Mouse (Mus musculus) left cerebral cortex, adult 18-20 months (tissue): ENCODE results near the gene Slc35e3. TPM values are rescaled to one million over a fixed set of nuclear protein-coding genes. Genes with fewer than 3 reads are reported as not detected.
"Not testable (repeated sequence)": the region's sequence is repeated elsewhere in the genome, so short reads cannot be mapped to it uniquely, and the experiment has no call there.

Source experiments
- DNase-seq, 2 experiments: peaks; one replicate each; pipeline ENCODE4 v3.0.0; 2021 to 2022; ENCODE audit warnings: low spot score in 2 of 2, mixed read lengths in 1 of 2
- total RNA-seq, 2 experiments: library from RNA; stranded (reverse); gene quantifications; 2 replicates each; pipeline ENCODE4 v1.2.3; 2021

The Slc35e3 gene
- total RNA-seq, 2 experiments from 2014 or later: 29.9 to 30.8 TPM

- not testable (repeated sequence) for DNase-seq
Observed at GRCm38 (mm10) chr10:117734104-117734852, 11.9 kb downstream of the Slc35e3 start.

GRCm38 (mm10) chr10:117733626-117734025, 12.5 kb downstream of the Slc35e3 start:
- DNase-seq: not testable (repeated sequence)

- DNase-seq: no peak
Observed at GRCm38 (mm10) chr10:117732962-117733592, 13.1 kb downstream of the Slc35e3 start.

DNA sequence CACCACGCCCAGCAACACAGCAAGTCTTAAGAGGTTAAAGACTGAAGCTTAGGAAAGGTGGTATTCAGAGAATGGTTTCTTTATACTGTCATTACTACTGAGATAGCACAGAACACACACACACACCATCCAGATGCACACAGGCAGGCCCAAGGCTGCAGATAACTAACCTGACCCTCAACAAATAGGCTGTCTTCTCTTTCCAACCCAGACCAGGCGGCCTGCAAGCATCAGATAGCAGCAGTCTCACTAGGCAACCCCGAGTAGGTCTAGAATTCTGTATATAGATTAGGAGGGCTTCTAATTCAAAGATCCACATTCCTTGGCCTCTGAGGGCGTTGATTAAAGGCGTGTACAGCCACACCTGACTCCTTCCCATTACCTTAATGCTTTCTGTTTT, 14.0 kb downstream of the Slc35e3 start:
- no peak for DNase-seq

- peak; percentile 40 to 43 for DNase-seq
Observed at GRCm38 (mm10) chr10:117731244-117732101, 14.7 kb downstream of the Slc35e3 start.

DNA sequence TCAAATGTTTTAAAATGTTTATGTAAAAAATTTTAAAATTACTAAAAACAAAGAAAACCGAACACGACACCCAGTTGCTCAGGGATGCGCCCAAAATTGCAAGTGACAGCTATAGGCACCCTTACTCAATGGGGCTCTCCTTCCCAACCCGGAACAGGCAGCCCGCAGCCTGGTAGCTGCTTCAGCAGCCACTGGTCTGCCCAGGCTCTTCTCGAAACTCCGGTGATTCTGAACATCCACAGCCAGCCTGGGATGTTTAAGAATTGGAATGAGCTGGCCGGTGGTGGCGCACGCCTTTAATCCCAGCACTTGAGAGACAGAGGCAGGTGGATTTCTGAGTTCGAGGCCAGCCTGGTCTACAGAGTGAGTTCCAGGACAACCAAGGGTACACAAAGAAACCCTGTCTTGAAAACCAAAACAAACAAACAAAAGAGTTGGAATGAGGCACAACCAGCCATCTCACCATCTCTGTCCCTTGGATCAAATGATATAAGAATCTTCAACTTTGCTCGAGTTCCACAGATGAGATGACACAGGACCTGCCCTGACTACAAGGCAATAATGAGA, 15.4 kb downstream of the Slc35e3 start:
- no peak for DNase-seq

GRCm38 (mm10) chr10:117730140-117730539, 16.0 kb downstream of the Slc35e3 start:
- DNase-seq: no peak

DNA sequence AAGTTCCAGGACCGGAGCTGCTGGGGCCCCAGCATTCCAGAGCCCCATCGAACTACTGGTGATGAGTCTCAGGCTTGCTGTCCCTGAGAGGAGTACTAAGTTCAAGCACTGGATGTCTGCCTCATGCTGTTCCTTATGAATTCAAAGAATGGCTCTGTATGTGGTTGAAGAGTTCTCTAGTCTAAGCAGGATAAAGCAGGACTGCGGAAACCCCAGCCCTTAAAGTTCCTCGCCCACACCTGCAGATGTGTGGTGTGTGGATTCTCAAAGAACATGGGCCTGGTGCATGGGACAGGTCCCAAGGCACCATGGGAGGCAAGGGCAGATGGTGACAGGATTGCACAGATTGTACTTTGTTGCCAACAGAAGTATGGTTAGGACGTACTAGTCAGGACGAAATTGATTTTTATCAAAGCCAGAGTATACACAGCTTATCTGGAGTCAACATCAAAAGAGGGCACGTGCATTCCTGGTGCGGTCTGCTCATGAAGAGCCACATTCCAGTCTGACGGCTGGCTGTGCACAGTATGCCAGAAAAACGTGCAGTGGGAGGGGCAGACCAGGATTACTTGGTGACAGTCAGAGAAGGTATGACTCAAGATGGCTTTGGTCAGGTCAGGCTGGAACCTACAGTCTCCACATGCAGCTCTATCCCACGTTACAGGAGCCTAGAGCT, 16.9 kb downstream of the Slc35e3 start:
- no peak for DNase-seq

- DNase-seq: no peak
Observed at GRCm38 (mm10) chr10:117728574-117728973, 17.6 kb downstream of the Slc35e3 start.

DNA sequence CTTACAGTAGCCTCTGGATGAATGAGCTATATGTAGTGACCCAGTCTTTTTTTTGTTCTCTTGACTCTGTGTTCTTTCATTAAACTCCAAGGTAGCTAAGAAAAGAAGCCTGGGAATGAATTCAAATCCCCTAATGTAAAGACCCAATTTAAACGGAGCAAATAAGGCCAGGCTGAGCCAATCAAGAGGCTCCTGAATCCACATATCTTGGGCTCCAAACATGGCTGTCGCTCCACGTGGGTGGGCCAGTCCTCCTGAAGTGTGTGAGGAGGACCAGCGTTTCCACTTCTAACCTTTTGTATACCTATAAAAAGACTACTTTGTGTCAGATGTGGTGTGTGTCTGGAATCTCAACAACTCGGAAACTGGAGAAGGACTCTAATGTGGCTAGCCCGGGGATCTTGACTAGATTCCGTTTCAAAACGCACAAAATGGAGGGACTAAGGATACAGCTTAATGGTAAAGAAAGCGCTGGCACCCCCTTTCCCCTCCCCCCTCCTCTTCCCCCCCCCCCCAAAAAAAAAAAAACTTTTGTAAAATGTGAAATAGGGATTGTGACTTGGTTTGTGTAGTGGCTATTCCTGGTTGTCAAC, 18.6 kb downstream of the Slc35e3 start:
- no peak for DNase-seq

DNA sequence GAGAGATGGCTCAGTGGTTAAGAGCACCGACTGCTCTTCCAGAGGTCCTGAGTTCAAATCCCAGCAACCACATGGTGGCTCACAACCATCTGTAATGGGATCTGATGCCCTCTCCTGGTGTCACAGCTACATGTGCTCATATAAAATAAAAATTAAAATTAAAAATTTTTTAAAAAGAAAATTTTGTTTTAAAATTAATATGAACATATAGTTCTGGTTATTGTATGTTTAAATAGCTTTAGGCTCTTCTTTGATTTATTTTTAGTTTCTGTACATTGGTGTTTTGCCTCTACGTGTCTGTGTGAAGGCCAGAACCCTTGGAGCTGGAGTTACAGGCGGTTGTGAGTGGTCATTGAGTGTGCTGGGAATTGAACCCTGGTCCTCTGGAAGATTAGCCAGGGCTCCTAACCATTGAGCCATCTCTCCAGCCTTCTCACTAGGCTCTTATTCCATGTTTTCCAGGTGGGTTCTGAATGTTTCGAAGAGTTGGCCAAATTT, 19.2 kb downstream of the Slc35e3 start:
- no peak for DNase-seq

- no peak for DNase-seq
Observed at GRCm38 (mm10) chr10:117726350-117726749, 19.8 kb downstream of the Slc35e3 start.

DNA sequence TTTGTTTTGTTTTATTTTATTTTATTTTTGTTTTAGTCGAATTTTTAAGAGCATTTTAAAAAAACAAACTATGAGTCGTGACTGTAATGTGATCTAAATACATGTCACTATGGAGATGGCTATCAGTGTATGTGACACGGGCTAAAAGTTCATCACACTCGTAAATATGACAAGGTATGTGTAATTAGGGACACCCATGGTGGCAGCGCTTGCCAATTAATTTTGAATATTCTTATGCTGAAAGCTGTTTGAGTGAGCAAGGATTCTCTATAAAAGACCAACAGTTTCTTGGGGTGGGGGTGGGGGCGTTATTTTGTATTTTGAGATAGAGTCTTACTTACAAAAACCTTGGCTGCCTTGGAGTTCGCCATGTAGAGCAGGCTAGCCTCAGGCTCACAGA, 20.5 kb downstream of the Slc35e3 start:
- no peak for DNase-seq

GRCm38 (mm10) chr10:117724804-117725361, 21.3 kb downstream of the Slc35e3 start:
- DNase-seq: no peak

DNA sequence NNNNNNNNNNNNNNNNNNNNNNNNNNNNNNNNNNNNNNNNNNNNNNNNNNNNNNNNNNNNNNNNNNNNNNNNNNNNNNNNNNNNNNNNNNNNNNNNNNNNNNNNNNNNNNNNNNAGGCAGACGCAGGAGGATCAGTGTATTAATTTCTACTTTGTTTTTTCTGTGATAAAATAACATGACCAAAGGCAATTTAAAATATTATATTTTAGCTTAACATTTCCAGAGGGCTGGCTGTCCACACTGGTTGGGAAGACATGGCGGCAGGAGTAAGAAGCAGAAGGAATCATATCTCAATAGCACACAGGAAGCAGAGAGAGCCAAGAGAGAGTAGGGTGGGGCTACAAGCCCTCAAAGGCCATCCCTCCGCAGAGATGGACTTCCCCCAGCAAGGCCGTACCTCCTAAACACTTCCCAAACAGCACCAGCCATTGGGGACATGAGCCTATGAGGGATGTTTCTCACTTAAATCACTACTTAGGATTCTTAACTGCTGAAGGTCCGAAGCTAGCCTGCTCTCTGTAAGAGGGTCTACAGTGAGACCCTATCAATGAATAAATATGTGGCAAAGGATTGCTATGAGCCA, 21.9 kb downstream of the Slc35e3 start:
- DNase-seq: no peak

DNA sequence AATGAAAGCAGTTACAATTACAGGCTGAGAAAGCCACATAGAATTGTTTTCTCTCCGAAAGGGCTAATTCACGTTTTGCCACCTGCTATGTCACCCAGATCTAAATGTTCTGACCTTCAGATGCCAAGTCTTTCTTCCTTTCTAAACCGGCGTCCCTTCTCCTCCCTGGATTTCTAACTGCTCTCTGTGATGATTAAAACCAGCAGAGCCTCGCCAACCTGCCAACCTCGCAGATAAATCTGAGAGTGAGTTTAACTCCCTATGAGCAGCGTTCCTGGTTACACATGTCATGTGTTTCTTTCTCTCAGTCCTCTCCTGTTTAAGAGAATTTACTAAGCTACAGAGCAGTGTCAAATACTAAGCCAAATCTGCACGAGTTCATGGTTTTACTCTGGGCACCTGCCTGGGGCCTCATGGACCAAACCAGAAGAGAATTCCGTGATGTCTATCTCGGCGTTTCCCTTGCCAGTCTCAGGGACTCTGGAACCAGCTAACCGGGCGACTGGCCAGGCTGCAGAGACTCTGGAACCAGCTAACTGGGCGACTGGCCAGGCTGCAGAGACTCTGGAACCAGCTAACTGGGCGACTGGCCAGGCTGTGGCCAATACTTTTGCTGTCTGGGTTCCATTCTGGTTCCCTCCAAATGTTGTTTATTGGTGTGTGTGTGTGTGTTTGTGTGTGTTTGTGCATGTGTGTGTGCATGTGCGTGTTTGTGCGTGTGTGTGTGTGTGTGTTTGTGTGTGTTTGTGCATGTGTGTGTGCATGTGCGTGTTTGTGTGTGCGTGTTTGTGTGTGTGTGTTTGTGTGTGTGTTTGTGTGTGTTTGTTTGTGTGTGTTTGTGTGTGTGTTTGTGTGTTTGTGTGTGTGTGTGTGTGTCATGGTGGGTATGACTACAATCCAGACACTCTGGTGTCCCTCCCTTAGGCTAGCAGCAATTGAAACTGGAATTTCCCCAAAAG, 27.7 kb downstream of the Slc35e3 start:
- peak; percentile 50 to 52 for DNase-seq

DNA sequence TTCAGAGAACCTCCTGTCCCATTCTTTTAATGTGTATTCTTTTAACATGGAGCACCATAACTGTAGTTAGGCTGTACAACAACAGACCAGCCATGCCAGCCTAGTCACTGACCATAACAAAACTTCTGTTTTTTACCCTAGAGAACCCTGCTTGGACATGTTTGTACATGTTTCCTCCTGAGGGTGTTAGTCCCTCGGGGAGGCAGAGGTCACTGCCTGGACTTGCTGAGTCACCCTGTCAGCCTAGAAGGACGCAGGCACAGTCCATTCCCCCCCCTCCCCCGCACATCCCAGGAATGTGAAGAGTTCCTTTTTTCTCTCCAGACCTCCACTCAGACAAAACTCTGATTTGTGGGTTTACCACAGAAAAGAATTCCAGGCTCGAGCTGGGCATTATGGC, 28.6 kb downstream of the Slc35e3 start:
- no peak for DNase-seq

- no peak for DNase-seq
Observed at GRCm38 (mm10) chr10:117716686-117717085, 29.5 kb downstream of the Slc35e3 start.
